Mouse (Mus musculus) stomach, embryonic 16.5 days (tissue): Measurements from ENCODE around the gene Traf4. TPM values are rescaled to one million over a fixed set of nuclear protein-coding genes. Genes with fewer than 3 reads are reported as not detected.

Experiments
- microRNA-seq: library from miRNA; unstranded; fragments of <30 nt; microRNA quantifications from one replicate; pipeline ENCODE4, GENCODE M21; 2016
- polyA plus RNA-seq: library from polyadenylated mRNA; unstranded; fragments of >200 nt; fragmentation: Nextera tagmentation; extraction: Ambion mirVana; gene quantifications from 2 replicates; pipeline ENCODE4 v1.2.1, GENCODE M21; 2015

Gene Traf4
- polyA plus RNA-seq, 1 experiment from 2014 or later = 55.1 TPM

Small RNAs within 50 kb of the gene (microRNA-seq; reads per million reads assigned to microRNA genes)
- not detected for gene Mir7653

Other genes starting within 250 kb of the Traf4 start
- gene Sez6, start 234.8 kb downstream of the Traf4 start, polyA plus RNA-seq = 2.0 and 2.3 TPM in 2 replicates
- gene Phf12, start 182.8 kb downstream of the Traf4 start, polyA plus RNA-seq = 10.9 and 11.5 TPM in 2 replicates
- 12.1 and 13.8 TPM in 2 replicates for gene Dhrs13, start 133.3 kb downstream of the Traf4 start, polyA plus RNA-seq
- gene Flot2, start 127.7 kb downstream of the Traf4 start, polyA plus RNA-seq = 59.0 and 61.1 TPM in 2 replicates
- 28.3 and 29.0 TPM in 2 replicates for gene Eral1, start 85.2 kb downstream of the Traf4 start, polyA plus RNA-seq
- 9.5 and 11.5 TPM in 2 replicates for gene Fam222b, start 70.9 kb downstream of the Traf4 start, polyA plus RNA-seq
- 16.7 and 19.0 TPM in 2 replicates for gene Nek8, start 11.1 kb upstream of the Traf4 start, polyA plus RNA-seq
- 32.5 and 32.8 TPM in 2 replicates for gene Tlcd1, start 11.1 kb upstream of the Traf4 start, polyA plus RNA-seq
- gene Rpl23a, start 18.0 kb upstream of the Traf4 start, polyA plus RNA-seq = 1,025 and 1,263 TPM in 2 replicates
- 88.3 and 90.9 TPM in 2 replicates for gene Rab34, start 22.8 kb upstream of the Traf4 start, polyA plus RNA-seq
- gene Proca1, start 27.8 kb upstream of the Traf4 start, polyA plus RNA-seq = 3.1 and 3.7 TPM in 2 replicates
- gene Sdf2, start 80.2 kb upstream of the Traf4 start, polyA plus RNA-seq = 89.2 and 106 TPM in 2 replicates
- gene Supt6, start 80.4 kb upstream of the Traf4 start, polyA plus RNA-seq = 29.3 and 31.7 TPM in 2 replicates
- gene 2610507B11Rik, start 96.2 kb upstream of the Traf4 start, polyA plus RNA-seq = 72.4 and 80.3 TPM in 2 replicates
- 0.17 and 0.54 TPM in 2 replicates for gene BC030499, start 125.3 kb upstream of the Traf4 start, polyA plus RNA-seq
- gene Spag5, start 135.9 kb upstream of the Traf4 start, polyA plus RNA-seq = 28.9 and 30.7 TPM in 2 replicates
- gene Aldoc, start 157.4 kb upstream of the Traf4 start, polyA plus RNA-seq = 25.6 and 37.3 TPM in 2 replicates
- gene Pigs, start 162.8 kb upstream of the Traf4 start, polyA plus RNA-seq = 67.4 and 80.9 TPM in 2 replicates
- 24.3 and 27.5 TPM in 2 replicates for gene Unc119, start 177.9 kb upstream of the Traf4 start, polyA plus RNA-seq
- 1.6 and 2.7 TPM in 2 replicates for gene Foxn1, start 221.0 kb upstream of the Traf4 start, polyA plus RNA-seq